Mouse (Mus musculus) layer of hippocampus, postnatal 10 days (tissue): ENCODE data around the gene Col25a1. TPM values are rescaled to one million over a fixed set of nuclear protein-coding genes. Genes with fewer than 3 reads are reported as not detected.

Experiments used
- DNase-seq, 2 experiments: peaks; one replicate each; pipeline ENCODE4 v3.0.0; 2021; ENCODE audit warnings: low spot score in 2 of 2
- total RNA-seq, 2 experiments: library from RNA; stranded (reverse); gene quantifications; 2 replicates each; pipeline ENCODE4 v1.2.3; 2021

The Col25a1 gene
- total RNA-seq, 2 experiments from 2014 or later: 41.0 to 41.6 TPM

- DNase-seq: no peak
Observed at GRCm38 (mm10) chr3:130374620-130375341, 243.5 kb downstream of the Col25a1 start.

- no peak for DNase-seq
Observed at GRCm38 (mm10) chr3:130377786-130378185, 246.5 kb downstream of the Col25a1 start.

GRCm38 (mm10) chr3:130378626-130379025, 247.3 kb downstream of the Col25a1 start:
- no peak for DNase-seq

- no peak for DNase-seq
Observed at GRCm38 (mm10) chr3:130380299-130380845, 249.1 kb downstream of the Col25a1 start.

GRCm38 (mm10) chr3:130381691-130382090, 250.4 kb downstream of the Col25a1 start:
- no peak for DNase-seq

GRCm38 (mm10) chr3:130385856-130386255, 254.6 kb downstream of the Col25a1 start:
- no peak for DNase-seq

GRCm38 (mm10) chr3:130387156-130387555, 255.9 kb downstream of the Col25a1 start:
- DNase-seq: no peak

GRCm38 (mm10) chr3:130389261-130389975, 258.1 kb downstream of the Col25a1 start:
- DNase-seq: no peak

- DNase-seq: no peak
Observed at GRCm38 (mm10) chr3:130396636-130397035, 265.3 kb downstream of the Col25a1 start.

GRCm38 (mm10) chr3:130400716-130401559, 269.6 kb downstream of the Col25a1 start:
- DNase-seq: peak in 1 of 2 experiments; percentile 34

- no peak for DNase-seq
Observed at GRCm38 (mm10) chr3:130401560-130401852, 270.2 kb downstream of the Col25a1 start.

GRCm38 (mm10) chr3:130404525-130405409, 273.5 kb downstream of the Col25a1 start:
- no peak for DNase-seq

- DNase-seq: no peak
Observed at GRCm38 (mm10) chr3:130407201-130407600, 275.9 kb downstream of the Col25a1 start.

- DNase-seq: peak in 1 of 2 experiments; percentile 38
Observed at GRCm38 (mm10) chr3:130413239-130413638, 281.9 kb downstream of the Col25a1 start.

GRCm38 (mm10) chr3:130418951-130419350, 287.6 kb downstream of the Col25a1 start:
- no peak for DNase-seq

GRCm38 (mm10) chr3:130428796-130429195, 297.5 kb downstream of the Col25a1 start:
- DNase-seq: no peak

- DNase-seq: no peak
Observed at GRCm38 (mm10) chr3:130430052-130430451, 298.8 kb downstream of the Col25a1 start.

- no peak for DNase-seq
Observed at GRCm38 (mm10) chr3:130432818-130433217, 301.5 kb downstream of the Col25a1 start.

- no peak for DNase-seq
Observed at GRCm38 (mm10) chr3:130436956-130437355, 305.7 kb downstream of the Col25a1 start.

GRCm38 (mm10) chr3:130439767-130440166, 308.5 kb downstream of the Col25a1 start:
- DNase-seq: no peak
